Mouse (Mus musculus) erythroblast, embryonic 14.5 days (primary cell): ENCODE results near the gene Grhl3. TPM values are rescaled to one million over a fixed set of nuclear protein-coding genes. Genes with fewer than 3 reads are reported as not detected.
"Not testable (repeated sequence)": the region's sequence is repeated elsewhere in the genome, so short reads cannot be mapped to it uniquely, and the experiment has no call there.

Source experiments
- H3K27me3 ChIP-seq: 2 replicates; pipeline ENCODE4 v1.6.1; 2012; ENCODE audit warnings: inconsistent platforms; ENCODE audit not compliant: control insufficient read depth
- H3K36me3 ChIP-seq: 2 replicates; pipeline ENCODE4 v1.6.1; 2012; ENCODE audit warnings: mild to moderate bottlenecking, inconsistent platforms; ENCODE audit not compliant: control insufficient read depth
- H3K4me1 ChIP-seq: 2 replicates; pipeline ENCODE4 v1.6.1; 2012; ENCODE audit warnings: inconsistent platforms; ENCODE audit not compliant: control insufficient read depth
- H3K4me3 ChIP-seq: replicated peaks from 2 replicates; pipeline ENCODE3; 2012; ENCODE audit warnings: moderate library complexity, mild to moderate bottlenecking, inconsistent platforms
- H3K9me3 ChIP-seq: 2 replicates; pipeline ENCODE4 v1.6.1; 2012; ENCODE audit warnings: low read length, inconsistent platforms, mixed read lengths; ENCODE audit not compliant: control insufficient read depth
- GATA1 ChIP-seq: IDR thresholded peaks from 2 replicates; pipeline ENCODE4 v1.6.1; 2012; ENCODE audit warnings: low read length, inconsistent platforms, mixed read lengths
- TAL1 ChIP-seq: IDR thresholded peaks from 3 replicates; pipeline ENCODE4 v1.6.1; 2012; ENCODE audit warnings: low read length, inconsistent platforms, mixed read lengths
- polyA plus RNA-seq: library from polyadenylated mRNA; stranded (reverse); fragments of >175 nt; gene quantifications from 2 replicates; pipeline ENCODE4 v1.2.3, GENCODE M21; 2012

Grhl3 gene
- not detected in 2 replicates for polyA plus RNA-seq

DNA sequence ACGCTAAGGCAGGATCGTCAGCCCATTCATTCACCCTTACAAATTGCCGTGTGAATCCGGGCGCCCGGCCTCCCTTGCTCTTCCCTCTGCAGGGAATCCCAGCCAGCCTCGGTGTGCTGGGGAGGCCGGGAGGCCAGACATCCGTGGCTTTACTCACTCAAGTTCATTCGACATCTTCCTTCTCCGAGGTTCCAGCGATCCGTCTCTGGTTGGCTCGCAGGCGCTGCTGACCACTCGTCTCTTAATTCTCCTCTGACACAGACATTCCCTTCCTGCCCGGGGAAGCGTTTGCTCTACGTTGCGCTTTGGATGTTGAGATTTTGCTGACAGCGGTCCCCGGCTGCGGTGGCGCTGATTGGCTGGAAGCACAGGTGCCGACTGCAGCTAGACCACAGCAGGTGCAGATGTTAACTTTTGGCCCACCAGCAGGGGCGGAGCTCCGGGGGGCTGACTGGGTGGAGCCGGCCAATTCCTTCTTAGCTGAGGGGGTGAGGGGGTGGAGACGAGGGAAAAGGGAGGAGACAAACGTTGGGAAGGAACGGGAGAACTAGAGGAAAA lies at the start of gene Grhl3:
Gene Grhl3 (minus strand): TSS at position 380 of the 558 bp plus-strand sequence.
- Histone ChIP-seq H3K9me3 (no peaks in the 10 kb centered on the region), H3K4me1 (peaks cover 6% of the 10 kb centered on the region), H3K27me3 (peaks cover 78% of the 10 kb centered on the region), H3K4me3 (no peak within 1 kb of the TSS), H3K36me3 (no peaks in the 10 kb centered on the region)
- TF ChIP-seq TAL1 (no peak), GATA1 (no peak)

DNA sequence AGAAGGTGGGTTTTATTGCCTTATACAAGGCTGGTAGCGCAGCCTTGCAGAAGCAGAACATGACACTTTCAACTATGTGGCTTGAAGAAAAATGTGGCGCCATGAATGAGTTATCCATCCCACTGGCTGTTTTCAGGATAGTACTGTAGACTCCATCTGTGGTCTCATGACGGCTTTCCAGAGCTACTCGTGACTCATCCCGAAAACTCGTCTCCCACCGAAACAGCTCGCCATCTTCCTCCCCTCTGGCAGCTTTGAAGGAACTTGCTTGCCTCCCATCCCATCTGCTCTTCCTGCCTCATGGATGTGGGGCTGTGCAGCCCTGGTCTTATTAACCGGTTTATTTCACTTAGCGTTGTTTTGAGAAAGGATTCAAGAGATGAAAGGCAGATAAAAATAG lies 48.9 kb upstream of the Grhl3 start:
- no peak overlapping the region for H3K4me3 ChIP-seq
- H3K9me3 ChIP-seq, result peaks cover 12% of the 10 kb centered on the region
- peaks cover 21% of the 10 kb centered on the region for H3K27me3 ChIP-seq
- no peak for TF ChIP-seq GATA1
- no peak for TF ChIP-seq TAL1
- peaks cover 7% of the 10 kb centered on the region; the same call in 1 of the 2 replicates for H3K36me3 ChIP-seq
- peaks cover 54% of the 10 kb centered on the region for H3K4me1 ChIP-seq

DNA sequence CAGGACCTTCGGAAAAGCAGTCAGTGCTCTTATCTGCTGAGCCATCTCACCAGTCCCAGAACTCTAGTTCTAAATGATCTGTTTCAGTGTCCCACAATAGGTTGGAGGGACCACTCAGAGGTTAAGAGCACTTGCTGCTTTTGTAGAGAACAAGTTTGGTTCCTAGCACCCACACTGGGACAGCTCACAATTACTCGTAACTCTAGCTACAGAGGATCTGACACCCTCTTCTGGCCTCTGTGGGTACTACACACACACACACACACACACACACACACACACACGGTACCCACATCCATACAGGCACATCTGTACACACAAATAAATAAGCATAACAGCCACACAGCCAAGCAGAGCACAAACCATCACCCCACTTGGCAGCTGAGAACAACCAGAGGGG lies 47.0 kb upstream of the Grhl3 start:
- Histone ChIP-seq H3K4me1 (peaks cover 51% of the 10 kb centered on the region), H3K36me3 (peaks cover 7% of the 10 kb centered on the region; the same call in 1 of the 2 replicates), H3K4me3 (no peak overlapping the region), H3K27me3 (peaks cover 21% of the 10 kb centered on the region), H3K9me3 (peaks cover 9% of the 10 kb centered on the region)
- TF ChIP-seq TAL1, result no peak
- TF ChIP-seq GATA1, result no peak

DNA sequence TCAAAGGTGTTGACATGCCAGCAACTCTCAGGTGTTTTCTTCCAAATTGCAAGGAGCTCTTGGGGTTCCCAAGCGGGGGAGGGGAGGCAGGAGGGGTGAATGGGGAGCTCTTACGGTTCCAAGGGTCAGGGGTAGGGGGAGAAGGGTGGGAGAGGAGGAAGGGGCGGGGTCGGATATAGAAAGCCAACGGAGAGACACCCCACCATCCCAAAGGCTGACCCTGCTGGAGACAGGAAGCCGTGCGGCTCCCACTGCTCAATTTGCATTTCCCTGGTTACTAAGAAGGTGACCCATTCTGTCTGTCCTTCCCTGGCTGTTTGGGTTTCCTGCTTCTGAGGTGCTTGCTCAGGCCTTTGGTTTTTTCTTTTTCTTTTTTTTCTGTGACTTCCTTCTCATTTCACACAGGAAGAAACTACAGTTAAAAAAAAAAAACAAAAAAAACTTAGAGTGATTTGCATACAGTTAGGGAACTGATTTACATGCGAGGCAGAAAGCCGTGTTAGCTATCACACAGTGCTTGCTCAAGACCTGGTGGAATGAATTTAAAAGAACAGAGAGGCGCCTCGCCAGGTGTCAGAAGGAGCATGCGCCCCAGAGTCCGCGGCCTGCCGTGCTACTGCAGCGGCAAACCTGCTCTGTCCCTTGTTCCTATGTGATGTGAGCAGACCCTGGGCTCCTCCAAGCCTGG lies 44.5 kb upstream of the Grhl3 start:
- Histone ChIP-seq H3K4me3 (no peak overlapping the region), H3K9me3 (peaks cover 9% of the 10 kb centered on the region), H3K4me1 (peaks cover 39% of the 10 kb centered on the region)

DNA sequence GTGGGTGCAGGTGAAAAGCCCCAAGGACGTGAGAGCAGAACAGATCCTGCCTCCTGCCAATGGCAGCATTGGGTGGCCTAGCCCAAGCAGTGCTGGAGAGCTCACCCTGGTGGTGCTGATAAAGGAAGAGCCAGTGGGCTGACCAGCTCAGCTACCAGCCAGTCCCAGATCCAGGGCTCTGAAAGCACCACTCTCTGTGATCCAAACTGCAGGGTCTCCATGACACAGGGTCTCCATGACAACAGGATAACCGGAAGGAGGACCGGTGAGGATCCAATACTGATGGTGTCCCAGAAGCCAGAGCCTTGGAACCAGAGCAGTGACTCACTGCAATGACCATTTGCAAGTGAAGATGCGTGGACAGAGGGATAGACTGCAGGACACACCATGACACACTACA lies 43.6 kb upstream of the Grhl3 start:
- Histone ChIP-seq H3K36me3 (peaks cover 7% of the 10 kb centered on the region; the same call in 1 of the 2 replicates), H3K4me1 (peaks cover 30% of the 10 kb centered on the region), H3K4me3 (no peak overlapping the region), H3K9me3 (peaks cover 9% of the 10 kb centered on the region), H3K27me3 (peaks cover 21% of the 10 kb centered on the region)
- TF ChIP-seq TAL1 (no peak), GATA1 (no peak)

More for the DNA sequence above, 44.5 kb upstream of the Grhl3 start:
- Histone ChIP-seq H3K36me3 (peaks cover 7% of the 10 kb centered on the region; the same call in 1 of the 2 replicates), H3K27me3 (peaks cover 21% of the 10 kb centered on the region)
- TF ChIP-seq TAL1, result no peak
- TF ChIP-seq GATA1, result no peak

DNA sequence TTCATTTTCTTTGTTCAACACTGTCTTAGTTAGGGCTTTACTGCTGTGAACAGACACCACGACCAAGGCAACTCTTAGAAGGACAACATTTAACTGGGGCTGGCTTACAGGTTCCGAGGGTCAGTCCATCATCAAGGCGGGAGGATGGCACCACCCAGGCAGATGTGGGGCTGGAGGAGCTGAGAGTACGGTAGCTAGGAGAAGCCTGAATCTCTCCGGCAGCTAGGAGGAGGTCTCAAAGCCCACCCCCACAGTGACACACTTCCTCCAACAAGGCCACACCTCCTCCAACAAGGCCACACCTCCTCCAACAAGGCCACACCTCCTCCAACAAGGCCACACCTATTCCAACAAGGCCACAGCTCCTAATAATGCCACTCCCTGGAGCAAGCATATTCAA lies 41.9 kb upstream of the Grhl3 start:
- peaks cover 17% of the 10 kb centered on the region for H3K4me1 ChIP-seq
- not testable (repeated sequence) for H3K36me3 ChIP-seq, H3K4me3 ChIP-seq
- peaks cover 21% of the 10 kb centered on the region for H3K27me3 ChIP-seq
- peaks cover 19% of the 10 kb centered on the region for H3K9me3 ChIP-seq

DNA sequence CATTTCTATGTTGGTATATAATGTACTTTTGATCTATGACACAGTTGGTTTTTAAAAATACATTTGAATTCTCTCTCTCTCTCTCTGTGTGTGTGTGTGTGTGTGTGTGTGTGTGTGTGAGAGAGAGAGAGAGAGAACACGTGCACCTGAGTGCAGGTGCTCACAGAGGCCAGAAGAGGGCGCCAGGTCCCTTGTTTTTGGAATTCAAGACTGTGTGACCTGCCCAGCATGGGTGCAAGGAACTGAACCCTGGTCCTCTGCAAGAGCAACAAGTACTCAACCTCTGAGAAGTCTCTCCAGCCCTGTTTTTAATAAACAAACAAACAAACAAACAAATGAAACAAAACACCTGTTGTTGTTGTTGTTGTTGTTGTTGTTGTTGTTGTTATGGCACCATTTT lies 36.6 kb upstream of the Grhl3 start:
- TF ChIP-seq GATA1 (no peak), TAL1 (no peak)
- Histone ChIP-seq H3K9me3 (peaks cover 19% of the 10 kb centered on the region), H3K4me1 (peaks cover 8% of the 10 kb centered on the region), H3K27me3 (no peaks in the 10 kb centered on the region), H3K36me3 (no peaks in the 10 kb centered on the region), H3K4me3 (no peak overlapping the region)

DNA sequence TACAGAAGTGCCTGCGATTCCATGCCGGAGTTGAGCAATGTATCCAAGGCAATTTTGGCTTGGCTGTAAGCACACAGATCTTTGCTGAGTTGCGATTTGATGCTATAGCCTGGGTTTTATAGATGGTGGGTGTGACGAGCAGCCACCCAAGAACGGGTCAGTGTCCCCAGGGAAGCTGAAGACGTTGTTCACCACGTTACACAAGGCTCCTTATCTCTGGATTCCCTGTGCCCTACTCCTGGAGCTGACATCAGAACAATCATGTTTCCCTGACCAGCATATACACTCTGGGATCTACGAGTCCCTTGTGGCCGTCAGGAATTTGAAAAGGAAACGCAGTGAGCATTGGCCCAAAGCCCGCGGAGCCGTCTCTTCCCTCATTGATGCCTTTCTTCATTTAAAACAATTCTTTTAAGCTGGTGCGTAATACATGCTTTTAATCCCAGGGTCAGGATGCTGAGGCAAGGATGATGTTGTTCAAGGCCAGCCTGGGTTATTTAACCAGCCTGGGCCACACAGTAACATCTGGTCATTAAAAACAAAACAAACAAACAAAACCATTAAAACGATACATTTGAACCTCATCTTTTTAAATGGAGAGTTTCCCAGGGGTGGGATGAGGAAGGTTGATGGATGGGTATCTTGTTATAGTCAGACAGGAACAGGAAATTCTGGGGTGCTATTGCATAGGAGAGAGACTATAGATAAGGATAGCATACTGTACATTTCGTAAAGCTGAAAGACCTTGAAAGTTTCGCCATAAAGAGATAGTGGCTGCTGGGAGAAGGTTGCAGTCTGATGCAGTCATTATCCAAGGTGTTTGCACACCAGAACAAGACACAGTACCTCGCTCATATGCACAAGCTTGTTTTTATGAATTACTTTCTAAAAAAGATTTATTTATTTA lies 34.8 kb upstream of the Grhl3 start:
- no peaks in the 10 kb centered on the region for H3K27me3 ChIP-seq
- no peaks in the 10 kb centered on the region; the same call in none of the 2 replicates for H3K4me1 ChIP-seq
- no peaks in the 10 kb centered on the region for H3K36me3 ChIP-seq
- H3K4me3 ChIP-seq, result no peak overlapping the region
- no peak for TF ChIP-seq TAL1
- peaks cover 19% of the 10 kb centered on the region for H3K9me3 ChIP-seq

DNA sequence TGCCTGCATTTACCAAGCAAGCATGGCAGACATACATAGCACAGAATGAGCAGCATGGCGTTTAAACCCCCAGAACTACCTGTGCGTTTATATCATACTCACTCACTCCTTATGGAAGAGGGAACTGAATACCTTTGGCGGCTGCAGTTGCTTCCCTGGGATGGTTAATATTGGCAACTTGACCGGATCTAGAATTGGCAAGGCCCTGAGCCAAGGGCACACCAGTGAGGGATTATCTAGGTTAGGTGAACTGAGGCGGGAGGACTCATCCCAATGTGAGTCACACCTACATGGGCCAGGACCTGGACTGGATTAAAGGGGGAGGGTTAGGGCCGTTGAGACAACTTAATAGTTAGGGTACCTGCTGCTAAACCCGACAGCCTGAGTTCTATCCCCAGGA lies 32.8 kb upstream of the Grhl3 start:
- H3K4me3 ChIP-seq, result no peak overlapping the region
- H3K9me3 ChIP-seq, result peaks cover 14% of the 10 kb centered on the region
- no peaks in the 10 kb centered on the region; the same call in 1 of the 2 replicates for H3K4me1 ChIP-seq
- TF ChIP-seq TAL1 (no peak), GATA1 (no peak)
- H3K27me3 ChIP-seq, result no peaks in the 10 kb centered on the region
- no peaks in the 10 kb centered on the region for H3K36me3 ChIP-seq
